8 mouse cellular contexts compared by ENCODE assay signal in genomic region chr13:109228967-109229617, GRCm38 (mm10).
DNase-seq lines count a peak whose midpoint lies in the region; ATAC-seq and TF ChIP-seq lines count a peak whose summit lies in the region.

No protein-coding gene starts in this region.

- H3K36me3 ChIP-seq in spleen, adult 2 months (ENCODE audit: control insufficient read depth, insufficient read depth, low read length) = no peaks in the 10 kb centered on the region
- no peaks in the 10 kb centered on the region for H3K36me3 ChIP-seq in forebrain, postnatal 0 days (ENCODE audit: insufficient read depth)
- H3K36me3 ChIP-seq in kidney, embryonic 15.5 days = no peaks in the 10 kb centered on the region

- H3K9me3 ChIP-seq in forebrain, postnatal 0 days (ENCODE audit: low read length) = no peaks in the 10 kb centered on the region
- no peaks in the 10 kb centered on the region for H3K9me3 ChIP-seq in kidney, embryonic 15.5 days (replicated peaks)

- ATAC-seq in forebrain, postnatal 0 days = peak; percentile 78
- peak; percentile 73; the same call in 1 of the 2 replicates for ATAC-seq in kidney, embryonic 15.5 days (replicated peaks; ENCODE audit: low FRiP score)

- TF ChIP-seq CTCF in spleen, adult 2 months (IDR thresholded peaks at IDR 0.05; ENCODE audit: extremely low read depth, insufficient read depth, insufficient read length, insufficient replicate concordance) = no peak
- TF ChIP-seq CTCF in forebrain, postnatal 0 days (IDR thresholded peaks at IDR 0.05; ENCODE audit: low read depth) = peak; percentile 86

- H3K4me3 ChIP-seq in spleen, adult 2 months (ENCODE audit: extremely low read depth, insufficient read depth, insufficient read length) = peak overlapping the region; percentile 39; the same call in 1 of the 2 replicates
- no peak overlapping the region for H3K4me3 ChIP-seq in forebrain, postnatal 0 days (ENCODE audit: low read depth, low read length)
- H3K4me3 ChIP-seq in kidney, embryonic 15.5 days (replicated peaks) = peak overlapping the region; percentile 26

- DNase-seq in spleen, adult 2 months (ENCODE audit: low read depth in 1 of 2, low spot score in 2 of 2) = peak in 1 of 2 experiments; percentile 46
- DNase-seq in spleen, postnatal 10 days (ENCODE audit: low spot score in 2 of 2) = no peak
- peak; percentile 8 for DNase-seq in c-Kit-negative CD71-positive TER-119-positive erythroid progenitor cells, embryonic 14.5 days (ENCODE audit: low read depth, low spot score)
- peak; percentile 73 for DNase-seq in forebrain, postnatal 0 days
- DNase-seq in mesoderm, embryonic 11.5 days (ENCODE audit: low read depth, low spot score) = peak; percentile 61
- no peak for DNase-seq in urinary bladder, adult 2 months (ENCODE audit: low spot score)
- no peak for DNase-seq in adrenal gland, postnatal 10 days

- WGBS in spleen, adult 2 months = 23% methylated on average over 8 of the region's 8 CpGs
- WGBS in forebrain, postnatal 0 days = 28% methylated on average over 8 of the region's 8 CpGs
- WGBS in kidney, embryonic 15.5 days = 25% methylated on average over 8 of the region's 8 CpGs

- no peaks in the 10 kb centered on the region for H3K27me3 ChIP-seq in spleen, adult 2 months (ENCODE audit: control insufficient read depth, insufficient read depth, low read length)
- no peaks in the 10 kb centered on the region for H3K27me3 ChIP-seq in forebrain, postnatal 0 days (ENCODE audit: insufficient read depth, low read length)
- H3K27me3 ChIP-seq in kidney, embryonic 15.5 days = no peaks in the 10 kb centered on the region

- H3K4me2 ChIP-seq in forebrain, postnatal 0 days (ENCODE audit: low read depth) = peak overlapping the region; percentile 18; the same call in 1 of the 2 replicates
- H3K4me2 ChIP-seq in kidney, embryonic 15.5 days = peak overlapping the region; percentile 58

- no peak for TF ChIP-seq POLR2A in spleen, adult 2 months (IDR thresholded peaks at IDR 0.05; ENCODE audit: low read depth, low read length)

- H3K27ac ChIP-seq in spleen, adult 2 months (ENCODE audit: insufficient read depth, low read length) = no peak overlapping the region
- H3K27ac ChIP-seq in forebrain, postnatal 0 days (ENCODE audit: low read depth, low read length) = no peak overlapping the region
- H3K27ac ChIP-seq in kidney, embryonic 15.5 days = no peak overlapping the region

- no peak overlapping the region for H3K9ac ChIP-seq in forebrain, postnatal 0 days
- H3K9ac ChIP-seq in kidney, embryonic 15.5 days = no peak overlapping the region

- peaks cover 11% of the 10 kb centered on the region; the same call in 1 of the 2 replicates for H3K4me1 ChIP-seq in spleen, adult 2 months (ENCODE audit: control insufficient read depth, insufficient read depth, insufficient read length)
- no peaks in the 10 kb centered on the region for H3K4me1 ChIP-seq in forebrain, postnatal 0 days (ENCODE audit: insufficient read depth)
- peaks cover 27% of the 10 kb centered on the region for H3K4me1 ChIP-seq in kidney, embryonic 15.5 days

Comparison
In these comparisons a context has a peak if more than half of its experiments do, and no peak if none do; other contexts are left out.
1. DNase-seq: peak in c-Kit-negative CD71-positive TER-119-positive erythroid progenitor cells, embryonic 14.5 days (single experiment), forebrain, postnatal 0 days (single experiment) and mesoderm, embryonic 11.5 days (single experiment); none in spleen, postnatal 10 days (0 of 2), urinary bladder, adult 2 months (single experiment) and adrenal gland, postnatal 10 days (single experiment).